In the genomic region with DNA sequence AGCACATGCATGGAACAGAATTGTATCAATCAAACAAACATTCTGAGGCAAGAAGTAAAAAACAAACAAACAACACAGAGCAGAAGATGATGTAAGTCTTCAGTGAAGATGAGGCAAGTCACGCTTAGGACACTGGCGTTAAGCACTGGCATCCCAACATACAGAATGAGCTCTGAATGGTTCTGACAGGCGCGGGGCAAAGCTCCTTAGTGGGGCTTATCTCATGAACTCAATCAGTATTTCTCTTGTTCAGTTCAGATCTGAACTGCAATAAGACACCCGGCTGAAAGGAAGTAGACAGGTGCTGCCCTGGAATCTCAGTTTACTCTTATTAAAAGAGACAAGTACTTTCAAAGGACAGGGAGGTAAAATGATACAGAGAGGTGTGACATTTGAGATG, we compare ENCODE assay signal across 24 mouse cellular contexts. TPM values are rescaled to one million over a fixed set of nuclear protein-coding genes. Genes with fewer than 3 reads are reported as not detected.
"Had no signal": no experiment of that assay in that cellular context is flagged by ENCODE, and none has a peak within 500 bp of the region (broad histone marks: within the 10 kb centered on the region; RNA-seq: fewer than 3 reads in every experiment).

No protein-coding gene starts in this region.

- ATAC-seq: liver, postnatal 0 days; lung, postnatal 0 days; midbrain, embryonic 16.5 days had no signal

- H3K9ac ChIP-seq: liver, embryonic 13.5 days; liver, embryonic 15.5 days; liver, postnatal 0 days; lung, embryonic 15.5 days; midbrain, embryonic 12.5 days; neural tube, embryonic 13.5 days; neural tube, embryonic 15.5 days had no signal

- H3K4me2 ChIP-seq: liver, embryonic 13.5 days; liver, embryonic 15.5 days; lung, embryonic 15.5 days; midbrain, embryonic 12.5 days; neural tube, embryonic 13.5 days; neural tube, embryonic 15.5 days had no signal

- DNase-seq: liver, embryonic 13.5 days; liver, postnatal 0 days; lung, adult 2 months; lung, postnatal 14 days; lung, postnatal 36 days; midbrain, embryonic 14.5 days; right cerebral cortex, adult 18-20 months; right cerebral cortex, postnatal 25 days; right cerebral cortex, postnatal 4 days; spleen, adult 18-20 months; thymus, adult 18-20 months; thymus, postnatal 14 days; thymus, postnatal 36 days had no signal

- H3K4me1 ChIP-seq: neural tube, embryonic 15.5 days had no signal

- H3K27me3 ChIP-seq: midbrain, embryonic 12.5 days; neural tube, embryonic 13.5 days; neural tube, embryonic 15.5 days had no signal

- H3K27ac ChIP-seq: liver, embryonic 13.5 days; liver, embryonic 15.5 days; lung, embryonic 15.5 days; macrophage; midbrain, embryonic 12.5 days; neural tube, embryonic 13.5 days; neural tube, embryonic 15.5 days had no signal

- H3K4me3 ChIP-seq: liver, embryonic 13.5 days; liver, embryonic 15.5 days; lung, embryonic 15.5 days; megakaryocyte, embryonic 14.5 days; midbrain, embryonic 12.5 days; myocyte; neural tube, embryonic 13.5 days; neural tube, embryonic 15.5 days had no signal

- H3K9me3 ChIP-seq: liver, embryonic 13.5 days; liver, embryonic 15.5 days; lung, embryonic 15.5 days; megakaryocyte, embryonic 14.5 days; midbrain, embryonic 12.5 days; neural tube, embryonic 13.5 days; neural tube, embryonic 15.5 days had no signal

- H3K36me3 ChIP-seq: liver, embryonic 13.5 days; liver, embryonic 15.5 days; lung, embryonic 15.5 days; midbrain, embryonic 12.5 days; neural tube, embryonic 13.5 days; neural tube, embryonic 15.5 days had no signal

RNA-seq across cellular contexts. Expression of gene Rad51ap2, which starts 1.7 kb away (rescaled TPM):
- polyA plus RNA-seq: liver, embryonic 13.5 days; liver, embryonic 15.5 days; liver, postnatal 0 days; lung, adult 2 months; macrophage; myocyte; small intestine, adult 2 months had no signal

RNA-seq across cellular contexts. Expression of gene Vsnl1, which starts 17.7 kb away (rescaled TPM):
- polyA plus RNA-seq: liver, postnatal 0 days; macrophage; myocyte had no signal
